Mouse (Mus musculus) ES-E14 (cell line): Measurements from ENCODE around the gene Kif26a. TPM values are rescaled to one million over a fixed set of nuclear protein-coding genes. Genes with fewer than 3 reads are reported as not detected.

Experiments used
- DNase-seq: peaks from one replicate; pipeline ENCODE4 v3.0.0-alpha.2; 2013; ENCODE audit warnings: low read depth, low spot score
- H3K27ac ChIP-seq: 2 replicates; pipeline ENCODE4 v1.5.1; 2012; ENCODE audit warnings: low read depth, mild to moderate bottlenecking, low read length, moderate library complexity, mixed read lengths; ENCODE audit not compliant: poor library complexity, insufficient read depth, severe bottlenecking
- H3K36me3 ChIP-seq: 2 replicates; pipeline ENCODE4 v1.6.1; 2012; ENCODE audit warnings: mild to moderate bottlenecking, low read length, moderate library complexity, mixed read lengths; ENCODE audit not compliant: control insufficient read depth, poor library complexity, insufficient read depth, severe bottlenecking
- H3K4me1 ChIP-seq, 2 experiments: fragments of 150-350 bp in 1 of 2; sonication (generic) in 1 of 2; 2 replicates each; pipeline ENCODE4 v1.6.1; 2012; ENCODE audit warnings: low read length in 2 of 2, mild to moderate bottlenecking in 1 of 2, mixed read lengths in 1 of 2; ENCODE audit not compliant: control insufficient read depth in 2 of 2, insufficient read depth in 2 of 2, poor library complexity in 1 of 2
- H3K4me3 ChIP-seq, 2 experiments: fragments of 150-350 bp in 1 of 2; sonication (generic) in 1 of 2; 2 replicates each; pipeline ENCODE4 v1.5.1; 2012; ENCODE audit warnings: low read length in 2 of 2, low read depth in 1 of 2, mild to moderate bottlenecking in 1 of 2, mixed read lengths in 1 of 2; ENCODE audit not compliant: insufficient read depth in 1 of 2, poor library complexity in 1 of 2, severe bottlenecking in 1 of 2
- H3K9ac ChIP-seq: 2 replicates; pipeline ENCODE4 v1.6.1; 2012; ENCODE audit warnings: low read depth, mild to moderate bottlenecking, low read length, mixed read lengths; ENCODE audit not compliant: poor library complexity, insufficient read depth, severe bottlenecking
- H3K9me3 ChIP-seq: fragments of 150-350 bp; sonication (generic); 2 replicates; pipeline ENCODE4 v1.6.1; 2012; ENCODE audit warnings: low read depth, mild to moderate bottlenecking, low read length; ENCODE audit not compliant: control insufficient read depth, insufficient read depth
- CHD2 ChIP-seq: IDR thresholded peaks from 2 replicates; pipeline ENCODE4 v1.6.1; 2014; ENCODE audit warnings: mild to moderate bottlenecking, low read depth, low read length, inconsistent platforms
- HCFC1 ChIP-seq: IDR thresholded peaks from 2 replicates; pipeline ENCODE4 v1.6.1; 2012; ENCODE audit warnings: low read length, inconsistent platforms, borderline replicate concordance; ENCODE audit not compliant: insufficient read depth
- MAFK ChIP-seq: IDR thresholded peaks from 2 replicates; pipeline ENCODE4 v1.6.1; 2014; ENCODE audit warnings: mild to moderate bottlenecking, low read depth, low read length, inconsistent platforms; ENCODE audit not compliant: insufficient read depth
- ZC3H11A ChIP-seq: IDR thresholded peaks from 2 replicates; pipeline ENCODE4 v1.6.1; 2012; ENCODE audit warnings: low read depth, mild to moderate bottlenecking, inconsistent platforms, low read length, borderline replicate concordance
- ZNF384 ChIP-seq: IDR thresholded peaks from 2 replicates; pipeline ENCODE4 v1.6.1; 2012; ENCODE audit warnings: low read depth, low read length, inconsistent platforms
- in situ Hi-C, 2 experiments: fragments of 600-800 bp; cut with MboI; formaldehyde crosslinking; loops; one replicate each; pipeline ENCODE4 v1.15.1; 2025; ENCODE audit warnings: low sequenced_read_pairs in 2 of 2, inconsistent platforms in 1 of 2; ENCODE audit not compliant: unreplicated experiment in 2 of 2
- total RNA-seq: library from RNA; depleted of rRNA; stranded (reverse); fragments of 300-350 nt; gene quantifications from 2 replicates; pipeline ENCODE4 v1.2.3, GENCODE M21; 2012

Kif26a gene
- total RNA-seq, 1 experiment, result 6.1 TPM

DNA sequence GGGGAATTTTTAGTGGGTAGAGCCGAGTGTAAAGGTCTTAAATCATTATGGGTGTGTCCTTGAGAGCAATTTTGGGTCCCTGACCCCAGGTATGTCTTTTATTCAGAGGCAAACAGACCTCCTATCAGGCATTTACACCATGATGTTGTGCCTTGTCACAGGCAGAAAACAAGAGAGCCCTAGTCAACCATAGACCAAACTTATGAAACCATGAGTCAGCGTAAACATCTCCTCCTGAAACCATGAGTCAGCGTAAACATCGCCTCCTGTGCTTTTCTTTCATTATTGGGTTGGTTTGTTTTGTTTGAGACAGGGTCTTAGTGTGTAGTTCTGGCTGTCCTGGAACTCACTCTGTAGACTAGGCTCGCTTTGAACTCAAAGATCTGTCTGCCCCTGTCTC lies 42.8 kb upstream of the Kif26a start:
- peak; percentile 93 for TF ChIP-seq MAFK
- TF ChIP-seq CHD2, result no peak
- TF ChIP-seq ZNF384, result no peak
- TF ChIP-seq ZC3H11A, result no peak
- Histone ChIP-seq H3K4me3 (no peak overlapping the region), H3K9ac (no peak overlapping the region), H3K4me1 (peaks cover 1 to 7% of the 10 kb centered on the region in 2 experiments; a peak in 1 of 4 replicates), H3K9me3 (no peaks in the 10 kb centered on the region), H3K27ac (no peak overlapping the region), H3K36me3 (no peaks in the 10 kb centered on the region)
- no peak for DNase-seq
- in situ Hi-C loops, result no loop called here

GRCm38 (mm10) chr12:112104890-112105289 lies 41.1 kb upstream of the Kif26a start:
- TF ChIP-seq HCFC1 (no peak), MAFK (no peak), ZC3H11A (no peak), ZNF384 (no peak), CHD2 (no peak)
- Histone ChIP-seq H3K9me3 (no peaks in the 10 kb centered on the region), H3K36me3 (no peaks in the 10 kb centered on the region), H3K4me1 (peaks cover 1 to 7% of the 10 kb centered on the region in 2 experiments; a peak in 1 of 4 replicates), H3K4me3 (no peak overlapping the region), H3K9ac (no peak overlapping the region), H3K27ac (no peak overlapping the region)
- no peak for DNase-seq
- in situ Hi-C loops, result no loop called here

- peak within 1 kb of the TSS; percentile 25 for H3K9ac ChIP-seq
- no peak within 1 kb of the TSS for H3K27ac ChIP-seq
- H3K4me1 ChIP-seq, result peaks cover 1 to 7% of the 10 kb centered on the region in 2 experiments; a peak in 1 of 4 replicates
- peak; percentile 75 for DNase-seq
- no peaks in the 10 kb centered on the region for H3K36me3 ChIP-seq
- H3K4me3 ChIP-seq, result peak within 1 kb of the TSS; percentile 42 to 60
- in situ Hi-C loops, result no loop called here
- H3K9me3 ChIP-seq, result no peaks in the 10 kb centered on the region
- TF ChIP-seq HCFC1 (no peak), MAFK (no peak), ZC3H11A (no peak), ZNF384 (no peak), CHD2 (no peak)
Measured at GRCm38 (mm10) chr12:112106541-112106971, 39.5 kb upstream of the Kif26a start, which contains the start of gene Aspg. Gene Aspg, plus strand, starts transcription at chr12:112106679.

- no peaks in the 10 kb centered on the region for H3K36me3 ChIP-seq
- in situ Hi-C loops, result no loop called here
- no peak overlapping the region for H3K27ac ChIP-seq
- no peak overlapping the region for H3K9ac ChIP-seq
- no peak overlapping the region for H3K4me3 ChIP-seq
- peaks cover 1 to 13% of the 10 kb centered on the region in 2 experiments; a peak in 2 of 4 replicates for H3K4me1 ChIP-seq
- DNase-seq, result no peak
- TF ChIP-seq ZC3H11A (no peak), CHD2 (no peak), MAFK (no peak), HCFC1 (no peak), ZNF384 (no peak)
- H3K9me3 ChIP-seq, result no peaks in the 10 kb centered on the region
Measured at GRCm38 (mm10) chr12:112107685-112108084, 38.3 kb upstream of the Kif26a start.
